Mouse (Mus musculus) cerebellum, adult 2 months (tissue): ENCODE results near the gene Twf2. TPM values are rescaled to one million over a fixed set of nuclear protein-coding genes. Genes with fewer than 3 reads are reported as not detected.

Source experiments
- DNase-seq, 2 experiments: peaks; one replicate each; pipeline ENCODE4 v3.0.0; 2021
- H3K27ac ChIP-seq: fragments of 200-500 bp; 2 replicates; pipeline ENCODE4 v1.5.1; 2012; ENCODE audit warnings: low read length, control low read depth, inconsistent platforms; ENCODE audit not compliant: insufficient read depth
- H3K27me3 ChIP-seq: fragments of 200-500 bp; 2 replicates; pipeline ENCODE4 v1.6.1; 2012; ENCODE audit warnings: inconsistent platforms, mild to moderate bottlenecking, low read length, moderate library complexity; ENCODE audit not compliant: control insufficient read depth, insufficient read depth
- H3K4me1 ChIP-seq: fragments of 200-500 bp; 2 replicates; pipeline ENCODE4 v1.6.1; 2011; ENCODE audit warnings: low read length; ENCODE audit not compliant: control insufficient read depth, insufficient read depth
- H3K4me3 ChIP-seq: fragments of 200-500 bp; replicated peaks from 2 replicates; pipeline ENCODE3; 2011; ENCODE audit warnings: mild to moderate bottlenecking, low read depth, low read length, control low read depth; ENCODE audit not compliant: insufficient read depth
- CTCF ChIP-seq: fragments of 200-500 bp; IDR thresholded peaks from 2 replicates; pipeline ENCODE4 v1.5.1; 2011; ENCODE audit warnings: low read depth, mild to moderate bottlenecking, control low read depth, low read length, moderate library complexity, borderline replicate concordance; ENCODE audit not compliant: insufficient read depth
- POLR2A ChIP-seq: fragments of 200-500 bp; IDR thresholded peaks from 2 replicates; pipeline ENCODE4 v1.6.1; 2011; ENCODE audit warnings: low read length, control low read depth, borderline replicate concordance; ENCODE audit not compliant: insufficient read depth
- WGBS: fragments of 180-500 bp; shearing (Covaris S2); methylation state at CpG from one replicate; pipeline ENCODE4 v1.1.7; 2018; 5-methylcytosine and 5-hydroxymethylcytosine counted together
- polyA plus RNA-seq: library from polyadenylated mRNA; depleted of rRNA; stranded (reverse); fragments of >200 nt; gene quantifications from 2 replicates; pipeline ENCODE4 v1.2.3, GENCODE M21; 2012

Twf2 gene
- polyA plus RNA-seq, 1 experiment = 54.7 TPM

DNA sequence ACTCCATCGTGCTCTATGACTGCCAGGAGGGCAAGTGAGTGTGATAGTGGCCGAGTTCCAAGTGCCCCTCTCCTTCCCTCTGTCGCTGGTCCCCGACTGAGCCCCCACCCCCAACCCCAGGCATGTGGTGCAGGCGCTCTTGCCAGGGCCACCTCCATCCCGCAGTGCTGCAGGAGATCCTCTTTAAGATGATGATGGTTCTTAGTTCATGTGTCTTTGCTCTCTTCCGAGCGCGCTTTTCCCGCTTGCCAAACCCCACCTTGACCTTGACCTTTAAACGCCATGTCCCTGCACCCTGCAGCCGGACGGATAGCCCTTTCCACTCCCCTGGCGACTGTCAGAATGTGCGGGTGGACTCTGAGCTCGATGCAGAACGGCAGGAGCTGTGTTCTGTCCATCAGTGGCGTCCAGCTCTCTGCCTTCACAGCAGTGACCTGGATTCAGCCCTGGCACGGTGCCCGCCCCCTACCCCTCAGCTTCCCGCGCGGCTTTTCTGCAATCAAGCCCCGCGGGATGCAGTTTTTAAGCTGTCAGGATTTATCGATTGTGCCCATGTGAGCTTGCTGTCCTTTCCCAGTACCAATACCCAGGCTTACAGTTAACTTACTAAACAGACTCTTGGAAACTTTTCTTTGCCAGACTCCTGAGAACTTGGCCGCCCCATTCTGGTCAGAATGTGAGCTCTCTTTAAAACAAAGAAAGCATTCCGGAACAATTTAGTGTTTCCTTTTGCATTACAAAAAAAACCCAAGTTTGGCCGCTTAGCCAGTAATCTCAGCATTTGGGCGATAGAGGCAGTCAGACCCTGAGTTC is 31.4 kb upstream of the Twf2 start:
- peak overlapping the region; percentile 97 for H3K4me3 ChIP-seq
- peaks cover 11% of the 10 kb centered on the region for H3K4me1 ChIP-seq
- TF ChIP-seq POLR2A (peak; percentile 58; the same call in 1 of the 2 replicates), CTCF (no peak)
- DNase-seq = peak; percentile 89 to 90
- no peaks in the 10 kb centered on the region for H3K27me3 ChIP-seq
- WGBS = under 1% methylated on average over 30 of the region's 30 CpGs
- H3K27ac ChIP-seq = peak overlapping the region; percentile 94

- WGBS = 1% methylated on average over 3 of the region's 3 CpGs
- TF ChIP-seq POLR2A (no peak), CTCF (no peak)
- Histone ChIP-seq H3K27me3 (no peaks in the 10 kb centered on the region), H3K4me1 (peaks cover 11% of the 10 kb centered on the region), H3K4me3 (peak overlapping the region; percentile 97), H3K27ac (no peak overlapping the region; the same call in 1 of the 2 replicates)
- DNase-seq = no peak
Observed at GRCm38 (mm10) chr9:106172527-106172926, 30.4 kb upstream of the Twf2 start.

GRCm38 (mm10) chr9:106173363-106173762 is 29.5 kb upstream of the Twf2 start:
- Histone ChIP-seq H3K4me1 (peaks cover 16% of the 10 kb centered on the region), H3K27me3 (no peaks in the 10 kb centered on the region), H3K4me3 (peak overlapping the region; percentile 33), H3K27ac (no peak overlapping the region)
- no peak for DNase-seq
- 12% methylated on average over 2 of the region's 2 CpGs for WGBS
- TF ChIP-seq POLR2A (no peak), CTCF (no peak)

DNA sequence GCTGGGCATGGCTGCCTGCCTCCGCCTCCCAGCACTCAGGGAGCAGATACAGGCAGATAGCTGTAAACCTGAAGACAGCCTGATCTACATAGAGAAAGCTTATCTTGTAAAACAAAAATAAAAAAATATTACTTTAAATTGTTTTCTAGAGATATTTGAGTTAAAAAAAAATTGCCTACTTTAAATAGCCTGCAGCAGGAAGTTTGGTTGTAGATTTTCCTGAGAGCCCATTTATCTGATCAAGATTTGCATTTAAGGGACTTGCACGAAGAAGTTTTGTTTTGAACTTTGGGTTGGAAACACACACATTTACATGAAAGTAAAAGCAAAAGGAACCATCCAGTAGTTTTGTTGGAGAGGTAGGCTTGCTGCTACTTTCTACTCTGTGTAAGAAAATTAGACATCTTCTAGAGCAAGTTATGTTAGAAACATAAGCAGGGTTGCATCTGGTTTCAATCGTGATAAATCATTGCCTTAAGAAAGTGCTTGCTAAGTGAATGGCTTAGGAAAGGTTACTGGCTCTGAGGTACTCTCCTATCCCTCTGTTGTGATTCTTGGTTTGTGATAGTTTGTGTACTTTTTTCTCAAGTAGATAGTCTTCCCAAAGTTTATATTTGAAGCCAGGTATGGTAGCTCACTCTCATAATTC is 27.2 kb upstream of the Twf2 start:
- H3K4me1 ChIP-seq = peaks cover 15% of the 10 kb centered on the region
- H3K27ac ChIP-seq = no peak overlapping the region
- DNase-seq = no peak
- 35% methylated on average over 3 of the region's 3 CpGs for WGBS
- H3K4me3 ChIP-seq = no peak overlapping the region
- TF ChIP-seq CTCF (no peak), POLR2A (no peak)
- no peaks in the 10 kb centered on the region for H3K27me3 ChIP-seq

DNA sequence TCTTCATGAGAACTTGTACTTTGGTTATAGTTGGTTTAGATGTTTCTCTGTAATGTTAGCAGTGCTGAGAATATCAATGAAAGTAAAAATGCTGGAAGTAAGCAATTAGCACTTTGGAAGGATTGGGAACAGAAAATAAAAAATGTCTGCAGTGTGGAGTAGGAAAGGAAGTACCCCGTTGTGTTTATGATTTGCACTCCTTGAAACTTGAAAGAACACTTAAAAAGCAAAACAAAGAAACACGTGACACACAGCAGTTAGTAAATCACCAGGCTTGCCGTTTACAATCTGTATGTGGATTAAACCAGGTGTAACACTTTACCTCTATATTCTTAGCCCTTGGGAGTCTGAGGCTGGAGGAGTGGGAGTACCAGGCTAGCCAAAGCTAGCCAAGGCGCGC is 26.1 kb upstream of the Twf2 start:
- Histone ChIP-seq H3K27me3 (no peaks in the 10 kb centered on the region), H3K4me3 (no peak overlapping the region), H3K4me1 (peaks cover 15% of the 10 kb centered on the region), H3K27ac (no peak overlapping the region)
- 48% methylated on average over 5 of the region's 5 CpGs for WGBS
- no peak for TF ChIP-seq POLR2A
- TF ChIP-seq CTCF = no peak
- no peak for DNase-seq

DNA sequence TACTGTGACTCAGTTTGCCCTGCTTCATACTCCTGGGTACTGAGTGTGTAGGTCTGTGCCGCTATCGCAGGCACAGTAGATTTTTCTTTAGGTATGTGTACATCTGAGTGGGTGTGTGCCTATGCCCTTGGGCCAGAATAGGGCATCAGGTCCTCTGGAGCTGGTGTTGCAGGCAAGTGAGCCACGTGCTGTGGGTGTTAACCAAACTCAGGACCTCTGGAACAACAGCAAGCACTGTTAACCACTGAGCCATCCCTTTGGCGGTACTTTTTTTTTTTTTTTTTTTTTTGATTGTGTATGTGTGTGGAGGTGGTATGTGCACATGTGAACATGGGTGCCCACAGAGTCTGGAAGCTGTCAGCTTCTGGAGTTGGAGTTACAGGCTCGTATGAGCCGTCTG is 25.1 kb upstream of the Twf2 start:
- 58% methylated on average over 6 of the region's 6 CpGs for WGBS
- TF ChIP-seq POLR2A (no peak), CTCF (no peak)
- Histone ChIP-seq H3K4me1 (peaks cover 15% of the 10 kb centered on the region), H3K4me3 (no peak overlapping the region), H3K27me3 (no peaks in the 10 kb centered on the region), H3K27ac (no peak overlapping the region)
- DNase-seq = no peak

DNA sequence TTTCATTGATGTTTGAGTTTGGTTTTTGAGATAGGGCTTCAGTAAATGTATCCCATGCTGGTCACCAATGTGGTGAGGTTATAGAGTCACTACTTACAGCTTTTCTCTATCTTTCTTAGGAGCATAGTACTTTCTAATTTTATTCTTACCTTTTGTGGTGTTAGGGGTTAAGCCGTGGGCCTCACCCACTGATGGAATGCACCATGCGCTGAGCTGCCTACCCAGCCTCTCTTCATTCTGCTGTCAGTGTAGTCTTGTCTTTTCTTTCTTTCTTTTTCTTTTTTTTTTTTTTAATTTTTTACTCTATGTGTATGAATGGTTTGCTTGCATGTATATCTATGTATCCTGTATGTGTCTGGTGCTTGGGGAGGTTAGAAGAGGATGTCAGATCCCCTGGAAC is 23.5 kb upstream of the Twf2 start:
- TF ChIP-seq POLR2A = no peak
- no peak for TF ChIP-seq CTCF
- WGBS = 79% methylated on average over 2 of the region's 2 CpGs

DNA sequence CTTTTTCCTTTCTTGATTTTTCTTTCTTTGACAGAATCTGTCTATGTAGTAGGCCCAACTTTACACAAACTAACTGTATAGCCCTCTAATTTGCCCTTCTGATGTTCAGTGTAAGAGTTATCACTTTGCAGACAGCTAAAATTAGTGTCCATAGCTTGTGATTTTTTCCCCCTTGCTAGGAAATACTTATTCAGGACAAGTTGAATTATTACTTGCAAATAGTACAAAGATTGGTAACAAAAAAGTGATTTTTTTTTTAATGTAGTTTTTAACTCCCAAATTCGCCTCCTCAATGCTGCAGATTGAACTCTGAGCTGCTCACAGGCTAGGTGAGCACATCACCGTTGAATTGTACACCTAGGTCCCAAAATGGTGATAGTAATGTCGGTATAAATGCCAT is 22.9 kb upstream of the Twf2 start:
- TF ChIP-seq POLR2A (no peak), CTCF (no peak)
- WGBS = 86% methylated on average over 3 of the region's 3 CpGs
- Histone ChIP-seq H3K4me3 (no peak overlapping the region), H3K27ac (no peak overlapping the region), H3K4me1 (peaks cover 8% of the 10 kb centered on the region), H3K27me3 (no peaks in the 10 kb centered on the region)
- DNase-seq = no peak

More for the DNA sequence above, 23.5 kb upstream of the Twf2 start:
- Histone ChIP-seq H3K27me3 (no peaks in the 10 kb centered on the region), H3K4me3 (no peak overlapping the region), H3K27ac (no peak overlapping the region), H3K4me1 (peaks cover 12% of the 10 kb centered on the region)
- no peak for DNase-seq
